Mouse (Mus musculus) testis, adult 2 months (tissue): ENCODE results near the gene Hpse2.

ENCODE experiments used
- CTCF ChIP-seq: fragments of 200-500 bp; IDR thresholded peaks from 2 replicates; pipeline ENCODE4 v1.5.1; 2012; ENCODE audit warnings: low read depth, mild to moderate bottlenecking, inconsistent platforms, low read length, moderate library complexity; ENCODE audit not compliant: control insufficient read depth, insufficient read depth, insufficient replicate concordance
- POLR2A ChIP-seq: fragments of 200-500 bp; IDR thresholded peaks from 2 replicates; pipeline ENCODE4 v1.6.1; 2012; ENCODE audit warnings: low read depth, mild to moderate bottlenecking, inconsistent platforms, low read length, moderate library complexity; ENCODE audit not compliant: control insufficient read depth

DNA sequence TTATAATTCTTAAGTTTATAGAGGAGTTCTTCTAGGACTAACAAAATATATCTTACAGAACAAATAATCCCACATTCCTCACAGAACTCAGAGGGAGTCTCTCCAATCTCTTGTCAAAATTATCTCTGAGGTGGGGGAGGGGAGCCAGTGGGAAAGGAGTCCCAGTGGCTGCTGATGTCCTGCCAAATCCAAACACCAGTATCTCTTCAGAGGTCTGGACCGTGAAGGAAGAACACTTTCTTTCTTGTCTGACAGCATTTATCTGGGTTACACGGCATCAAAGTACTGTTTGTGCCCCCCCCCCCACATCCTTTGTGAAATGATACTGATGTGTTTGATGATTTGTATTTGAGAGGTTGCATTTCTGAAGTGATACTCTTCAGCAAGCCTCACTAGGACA is 213.3 kb downstream of the Hpse2 start:
- TF ChIP-seq CTCF, result no peak
- no peak for TF ChIP-seq POLR2A
